Mouse (Mus musculus) MEL-GATA-1-ER (cell line): Measurements from ENCODE around the gene Stk38.
"Not testable (repeated sequence)": the region's sequence is repeated elsewhere in the genome, so short reads cannot be mapped to it uniquely, and the experiment has no call there.

Source experiments
- DNase-seq: peaks from one replicate; pipeline ENCODE4 v3.0.0-alpha.2; 2012; ENCODE audit warnings: low read depth; ENCODE audit errors: extremely low read depth

Gene Stk38

GRCm38 (mm10) chr17:29009181-29009580, 1.4 kb upstream of the Stk38 start:
- no peak for DNase-seq

- DNase-seq, result no peak
These were observed 493 bp upstream of the Stk38 start for GRCm38 (mm10) chr17:29008326-29008650.

- no peak for DNase-seq
These were observed 553 bp downstream of the Stk38 start for GRCm38 (mm10) chr17:29007243-29007640.

GRCm38 (mm10) chr17:29006812-29007211, 983 bp downstream of the Stk38 start:
- DNase-seq, result no peak

- no peak for DNase-seq
These were observed 2.8 kb downstream of the Stk38 start for GRCm38 (mm10) chr17:29005002-29005401.

GRCm38 (mm10) chr17:29003740-29004139, 4.1 kb downstream of the Stk38 start:
- DNase-seq, result no peak

- DNase-seq, result no peak
These were observed 7.3 kb downstream of the Stk38 start for GRCm38 (mm10) chr17:29000465-29000864.

GRCm38 (mm10) chr17:28994615-28995014, 13.2 kb downstream of the Stk38 start:
- no peak for DNase-seq

GRCm38 (mm10) chr17:28993004-28993403, 14.8 kb downstream of the Stk38 start:
- not testable (repeated sequence) for DNase-seq

GRCm38 (mm10) chr17:28992105-28992504, 15.7 kb downstream of the Stk38 start:
- DNase-seq, result no peak

- DNase-seq, result peak; percentile 76
These were observed 16.5 kb downstream of the Stk38 start for GRCm38 (mm10) chr17:28991286-28991685.

GRCm38 (mm10) chr17:28990060-28990459, 17.7 kb downstream of the Stk38 start:
- DNase-seq, result no peak

GRCm38 (mm10) chr17:28988996-28989395, 18.8 kb downstream of the Stk38 start:
- DNase-seq, result no peak

- DNase-seq, result no peak
These were observed 19.5 kb downstream of the Stk38 start for GRCm38 (mm10) chr17:28988291-28988690.

- DNase-seq, result peak; percentile 65
These were observed 20.1 kb downstream of the Stk38 start for GRCm38 (mm10) chr17:28987713-28988112.

- DNase-seq, result no peak
These were observed 21.0 kb downstream of the Stk38 start for GRCm38 (mm10) chr17:28986833-28987232.

- DNase-seq, result no peak
These were observed 22.9 kb downstream of the Stk38 start for GRCm38 (mm10) chr17:28984724-28985420.

GRCm38 (mm10) chr17:28982591-28982990, 25.2 kb downstream of the Stk38 start:
- no peak for DNase-seq

- DNase-seq, result no peak
These were observed 26.7 kb downstream of the Stk38 start for GRCm38 (mm10) chr17:28981081-28981480.

GRCm38 (mm10) chr17:28979091-28979490, 28.7 kb downstream of the Stk38 start:
- DNase-seq, result no peak

GRCm38 (mm10) chr17:28970122-28970521, 37.7 kb downstream of the Stk38 start:
- no peak for DNase-seq

- DNase-seq, result no peak
These were observed 40.7 kb downstream of the Stk38 start for GRCm38 (mm10) chr17:28967021-28967610.

- DNase-seq, result no peak
These were observed 46.2 kb downstream of the Stk38 start for GRCm38 (mm10) chr17:28961596-28961995.
